Mouse (Mus musculus) bone marrow, adult 2 months (tissue): ENCODE measurements around the gene Sec24b.

Experiments used
- CTCF ChIP-seq: fragments of 200-500 bp; IDR thresholded peaks from 2 replicates; pipeline ENCODE4 v1.5.1; 2011; ENCODE audit warnings: low read length, control low read depth; ENCODE audit not compliant: control insufficient read depth, insufficient read depth
- POLR2A ChIP-seq: fragments of 200-500 bp; IDR thresholded peaks from 2 replicates; pipeline ENCODE4 v1.6.1; 2011; ENCODE audit warnings: low read depth, mild to moderate bottlenecking, control low read depth, low read length, borderline replicate concordance; ENCODE audit not compliant: control insufficient read depth

GRCm38 (mm10) chr3:129967874-129968273 lies 93.5 kb downstream of the Sec24b start:
- no peak for TF ChIP-seq POLR2A
- no peak for TF ChIP-seq CTCF
